Mouse (Mus musculus) bone marrow, adult 2 months (tissue): ENCODE results near the gene Zfp58.

Experiments used
- CTCF ChIP-seq: fragments of 200-500 bp; IDR thresholded peaks from 2 replicates; pipeline ENCODE4 v1.5.1; 2011; ENCODE audit warnings: low read length, control low read depth; ENCODE audit not compliant: control insufficient read depth, insufficient read depth
- POLR2A ChIP-seq: fragments of 200-500 bp; IDR thresholded peaks from 2 replicates; pipeline ENCODE4 v1.6.1; 2011; ENCODE audit warnings: low read depth, mild to moderate bottlenecking, control low read depth, low read length, borderline replicate concordance; ENCODE audit not compliant: control insufficient read depth

DNA sequence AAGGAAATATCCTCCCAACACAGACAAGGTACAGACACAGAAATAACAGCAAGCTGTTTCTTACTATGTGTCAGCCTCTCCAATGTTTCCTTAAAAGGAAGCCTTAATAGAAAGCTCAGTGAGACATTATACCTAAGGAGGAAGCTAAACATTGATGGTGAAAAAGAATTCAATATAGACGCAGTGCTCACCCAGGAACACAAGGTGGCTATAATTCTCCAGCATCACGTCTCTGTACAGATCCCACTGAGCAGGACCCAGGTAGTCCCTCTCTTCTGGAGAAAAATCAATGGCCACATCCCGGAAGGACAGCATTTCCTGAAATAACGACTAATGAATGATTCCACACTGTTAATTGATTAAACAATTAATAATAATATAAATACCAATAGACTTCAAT is 18.8 kb downstream of the Zfp58 start:
- TF ChIP-seq CTCF (no peak), POLR2A (no peak)
